Mouse (Mus musculus) olfactory bulb, adult 2 months (tissue): ENCODE results near the gene Hlcs. TPM values are rescaled to one million over a fixed set of nuclear protein-coding genes. Genes with fewer than 3 reads are reported as not detected.

Source experiments
- H3K27ac ChIP-seq: fragments of 200-500 bp; 2 replicates; pipeline ENCODE4 v1.5.1; 2012; ENCODE audit warnings: low read depth, low read length; ENCODE audit not compliant: insufficient read depth
- H3K4me1 ChIP-seq: fragments of 200-500 bp; 2 replicates; pipeline ENCODE4 v1.6.1; 2012; ENCODE audit warnings: low read length; ENCODE audit not compliant: control insufficient read depth, insufficient read depth
- H3K4me3 ChIP-seq: fragments of 200-500 bp; 2 replicates; pipeline ENCODE4 v1.5.1; 2012; ENCODE audit warnings: mild to moderate bottlenecking, low read depth, low read length, moderate library complexity; ENCODE audit not compliant: insufficient read depth
- CTCF ChIP-seq: fragments of 200-500 bp; IDR thresholded peaks from 2 replicates; pipeline ENCODE4 v1.5.1; 2012; ENCODE audit warnings: low read depth, mild to moderate bottlenecking, low read length, moderate library complexity; ENCODE audit not compliant: insufficient read depth
- POLR2A ChIP-seq: fragments of 200-500 bp; IDR thresholded peaks from 2 replicates; pipeline ENCODE4 v1.6.1; 2012; ENCODE audit warnings: mild to moderate bottlenecking, low read depth, low read length, moderate library complexity; ENCODE audit not compliant: insufficient read depth
- WGBS: fragments of 180-500 bp; shearing (Covaris S2); methylation state at CpG from one replicate; pipeline ENCODE4 v1.1.7; 2018; 5-methylcytosine and 5-hydroxymethylcytosine counted together
- polyA plus RNA-seq: library from polyadenylated mRNA; stranded (reverse); fragments of >200 nt; gene quantifications from 2 replicates; pipeline ENCODE4 v1.2.4, GENCODE M21; 2012; ENCODE audit warnings: low replicate concordance; ENCODE audit not compliant: missing spikeins, insufficient read depth, insufficient read length

The Hlcs gene
- polyA plus RNA-seq, 1 experiment: not detected

DNA sequence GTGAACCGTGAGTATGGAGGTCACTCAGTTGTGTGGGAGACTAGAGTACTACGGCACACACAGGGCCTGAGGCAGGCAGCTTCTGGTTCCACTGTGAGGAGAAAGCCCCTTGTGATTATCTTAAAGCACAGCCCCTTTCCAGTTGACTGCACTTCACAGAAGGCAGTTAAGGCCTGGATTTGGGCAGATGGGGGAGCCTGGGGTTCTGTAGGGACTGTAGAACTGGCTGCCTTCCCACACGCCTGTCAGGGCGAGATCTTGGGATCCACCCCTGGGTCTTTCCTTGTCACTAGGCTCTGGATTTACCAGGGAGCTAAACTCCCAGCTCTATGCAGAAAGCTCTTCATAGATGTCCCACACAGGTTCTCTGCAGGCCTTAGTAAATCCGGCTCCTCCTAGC is 17.1 kb upstream of the Hlcs start:
- WGBS: 68% methylated on average over 5 of the region's 5 CpGs
- no peak overlapping the region for H3K4me3 ChIP-seq
- H3K27ac ChIP-seq: no peak overlapping the region
- no peak for TF ChIP-seq POLR2A
- no peak for TF ChIP-seq CTCF
- peaks cover 16% of the 10 kb centered on the region for H3K4me1 ChIP-seq

DNA sequence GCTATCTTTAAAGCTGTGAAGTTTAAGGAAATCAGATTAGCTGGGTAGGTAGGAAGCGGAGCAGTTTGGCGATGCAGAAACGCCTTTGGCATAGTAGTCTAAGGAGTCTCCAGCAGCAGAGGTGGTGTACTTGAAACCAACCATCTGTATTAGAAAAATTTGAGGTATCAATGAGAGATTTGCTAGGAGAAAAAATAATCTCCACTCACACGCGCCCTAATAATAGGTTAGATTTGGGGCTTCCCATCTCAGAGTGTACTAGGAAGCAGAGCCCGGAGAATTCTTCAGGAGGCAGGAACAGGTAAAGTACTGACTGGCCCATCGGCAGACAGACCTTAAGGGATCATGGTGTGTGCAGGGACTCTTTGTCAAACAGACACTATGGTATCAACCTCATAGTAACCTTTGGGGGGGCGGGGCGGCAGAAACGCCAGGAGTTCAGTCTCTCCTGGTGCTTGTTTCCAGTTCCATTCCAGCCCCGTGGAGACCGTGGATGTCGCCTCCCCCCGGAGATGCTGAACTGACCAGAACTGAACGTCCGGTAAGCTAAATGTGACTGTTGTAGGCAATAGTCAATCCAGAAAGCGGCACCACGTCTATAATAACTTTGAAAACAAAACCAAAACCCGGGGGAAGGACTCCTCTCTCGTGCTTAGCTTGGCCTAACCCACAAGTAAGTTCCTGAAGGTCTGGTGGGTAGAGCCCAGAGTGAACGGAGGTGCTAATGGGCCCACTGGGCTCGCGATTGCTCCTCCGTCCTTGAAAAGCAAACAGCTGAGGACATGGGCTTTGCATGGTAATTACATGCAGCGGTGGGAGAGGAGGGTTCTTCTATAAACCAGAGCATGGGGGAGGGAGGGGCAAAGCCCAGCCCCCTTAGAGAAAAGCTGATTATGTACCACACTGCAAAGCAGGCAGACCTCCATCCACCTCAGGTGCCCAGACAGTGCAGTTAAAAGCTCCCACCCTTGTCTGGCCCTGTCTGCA is 15.8 kb upstream of the Hlcs start:
- 47% methylated on average over 25 of the region's 25 CpGs for WGBS
- no peak overlapping the region for H3K4me3 ChIP-seq
- H3K27ac ChIP-seq: no peak overlapping the region
- peaks cover 16% of the 10 kb centered on the region for H3K4me1 ChIP-seq
- no peak for TF ChIP-seq POLR2A
- TF ChIP-seq CTCF: no peak

- TF ChIP-seq CTCF: no peak
- H3K27ac ChIP-seq: no peak within 1 kb of the TSS
- H3K4me3 ChIP-seq: peak within 1 kb of the TSS; percentile 32
- WGBS: 4% methylated on average over 63 of the region's 63 CpGs
- H3K4me1 ChIP-seq: peaks cover 16% of the 10 kb centered on the region
These were observed 14.7 kb upstream of the Hlcs start, which contains the start of gene Ripply3 for GRCm38 (mm10) chr16:94327781-94328711. Gene Ripply3, plus strand, starts transcription at chr16:94328420.

DNA sequence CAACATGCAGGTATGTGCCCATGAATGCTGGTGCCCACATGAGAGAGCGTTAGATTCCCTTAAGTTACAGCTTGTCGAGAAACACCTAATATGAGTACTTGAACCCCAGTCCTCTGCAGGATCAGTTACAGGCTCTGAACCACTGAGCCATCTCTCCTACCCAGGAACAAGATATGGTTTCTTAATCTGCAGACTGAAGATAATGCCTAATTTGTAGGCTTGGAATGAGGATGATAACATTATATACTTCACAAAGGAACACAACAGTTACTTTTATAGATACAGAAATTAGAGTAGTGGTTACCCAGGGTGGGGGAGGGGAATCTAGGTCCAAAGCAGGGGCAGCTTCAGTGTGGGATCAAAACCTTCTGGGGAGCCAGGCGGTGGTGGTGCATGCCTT is 12.6 kb upstream of the Hlcs start:
- no peak overlapping the region for H3K27ac ChIP-seq
- no peak for TF ChIP-seq CTCF
- no peak for TF ChIP-seq POLR2A
- no peak overlapping the region for H3K4me3 ChIP-seq
- WGBS: 95% methylated on average over 3 of the region's 3 CpGs
- peaks cover 16% of the 10 kb centered on the region for H3K4me1 ChIP-seq

DNA sequence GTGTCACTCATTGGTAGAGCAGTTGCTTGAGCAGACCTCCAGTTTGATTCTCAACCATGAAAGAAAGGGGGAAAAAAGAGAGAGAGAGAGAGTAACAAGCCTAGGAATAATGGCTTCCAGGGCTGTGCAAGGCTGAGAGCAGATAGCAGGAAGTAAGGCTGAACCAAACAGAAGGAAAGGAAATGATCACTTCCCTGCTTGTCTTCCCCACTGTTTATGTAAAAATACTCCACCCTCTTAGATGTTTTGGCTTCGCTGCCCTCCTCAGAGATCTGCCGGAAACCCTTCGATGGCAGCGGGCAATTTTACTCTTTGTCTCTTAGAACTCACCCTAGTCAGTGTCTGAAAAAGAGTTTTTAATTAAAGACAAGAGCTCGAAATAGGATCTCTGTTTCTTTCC is 10.3 kb upstream of the Hlcs start:
- Histone ChIP-seq H3K4me1 (peaks cover 11% of the 10 kb centered on the region), H3K27ac (no peak overlapping the region), H3K4me3 (no peak overlapping the region)
- TF ChIP-seq POLR2A: no peak
- no peak for TF ChIP-seq CTCF
- WGBS: 48% methylated on average over 5 of the region's 5 CpGs

DNA sequence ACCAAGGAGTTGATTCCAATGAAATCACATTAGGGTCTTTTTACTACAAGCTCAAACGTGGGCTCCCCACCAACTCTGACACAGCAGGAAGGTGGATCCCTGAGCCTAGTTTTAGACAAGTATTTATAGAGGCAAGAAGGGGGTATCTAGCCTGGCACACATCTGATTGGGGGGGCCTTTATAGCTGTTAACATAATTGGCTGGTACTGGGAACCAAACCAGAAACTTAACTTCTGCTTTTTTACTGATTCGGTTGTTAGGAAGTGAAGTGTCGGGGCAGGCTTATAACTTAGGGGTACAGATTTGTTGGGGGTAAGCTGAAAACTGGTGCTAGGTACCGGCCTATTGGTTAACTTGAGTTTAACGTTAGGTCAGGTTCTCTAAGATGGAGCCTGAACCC is 6.9 kb upstream of the Hlcs start:
- H3K4me1 ChIP-seq: no peaks in the 10 kb centered on the region
- H3K27ac ChIP-seq: no peak overlapping the region
- H3K4me3 ChIP-seq: no peak overlapping the region
- WGBS: 83% methylated on average over 5 of the region's 5 CpGs
- TF ChIP-seq POLR2A: no peak
- TF ChIP-seq CTCF: no peak

GRCm38 (mm10) chr16:94317752-94318151 is 4.4 kb upstream of the Hlcs start:
- no peak for TF ChIP-seq POLR2A
- TF ChIP-seq CTCF: no peak
- H3K4me1 ChIP-seq: peaks cover 6% of the 10 kb centered on the region
- no peak overlapping the region for H3K4me3 ChIP-seq
- WGBS: 90% methylated on average over 5 of the region's 5 CpGs
- no peak overlapping the region for H3K27ac ChIP-seq

DNA sequence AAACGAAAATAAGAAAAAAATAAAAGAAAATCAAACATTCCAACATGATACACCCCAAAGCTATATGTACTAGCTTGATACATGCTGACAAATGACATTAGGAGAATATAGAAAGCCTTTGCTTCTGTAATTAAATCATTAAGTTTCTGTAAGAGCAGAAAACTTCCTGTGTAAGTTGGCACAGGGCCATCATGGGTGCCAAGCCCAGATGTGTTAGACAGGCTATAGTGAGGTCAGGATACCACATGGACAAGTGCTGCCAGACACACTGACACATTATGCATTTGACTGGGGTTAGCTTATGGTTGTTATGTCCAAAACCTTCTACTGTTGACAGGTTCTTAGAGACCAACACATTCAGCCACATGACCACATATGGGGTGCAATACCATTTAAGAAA is 1.8 kb upstream of the Hlcs start:
- H3K4me3 ChIP-seq: no peak overlapping the region
- TF ChIP-seq CTCF (no peak), POLR2A (no peak)
- no peak overlapping the region for H3K27ac ChIP-seq
- H3K4me1 ChIP-seq: peaks cover 9% of the 10 kb centered on the region
- WGBS: 48% methylated on average over 1 of the region's 1 CpGs

- peaks cover 9% of the 10 kb centered on the region for H3K4me1 ChIP-seq
- WGBS: 92% methylated on average over 5 of the region's 5 CpGs
- no peak for TF ChIP-seq CTCF
- TF ChIP-seq POLR2A: no peak
- H3K27ac ChIP-seq: no peak overlapping the region
- no peak overlapping the region for H3K4me3 ChIP-seq
These were observed 1.3 kb upstream of the Hlcs start for GRCm38 (mm10) chr16:94314626-94315025.
